Mouse (Mus musculus): Measurements from ENCODE around the gene Adcy1.

DNA sequence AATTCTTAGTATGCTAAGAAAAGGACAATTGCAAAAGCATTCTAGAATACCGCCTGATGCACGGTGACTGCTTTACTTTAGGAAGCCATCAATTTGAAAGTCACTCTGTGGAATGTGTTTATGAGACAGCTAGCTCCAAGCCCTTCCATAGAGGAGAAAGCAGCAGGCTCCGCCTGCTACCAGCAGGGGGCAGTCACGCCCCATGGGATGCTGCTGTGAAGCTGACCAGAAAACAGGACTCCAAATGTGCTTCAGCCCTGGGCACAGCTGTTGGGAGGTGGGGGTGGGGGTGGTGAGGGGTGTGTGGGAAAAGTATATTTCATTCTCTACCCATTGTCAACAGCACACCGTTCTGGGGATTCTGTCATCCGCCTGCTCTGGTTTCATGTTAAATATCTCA lies 147.1 kb downstream of the Adcy1 start:
- peak; percentile 84 for TF ChIP-seq CTCF (IDR thresholded peaks at IDR 0.05; ENCODE audit: low read depth)
- TF ChIP-seq EP300 (IDR thresholded peaks at IDR 0.05; ENCODE audit: low read depth), result no peak
